Mouse (Mus musculus): Measurements from ENCODE around the gene Fancd2os. TPM values are rescaled to one million over a fixed set of nuclear protein-coding genes. Genes with fewer than 3 reads are reported as not detected.
A peak's percentile ranks its signal among the peaks of the same experiment; 100 is the strongest.

The Fancd2os gene
- 0.13 TPM in 1 of 2 replicates, not detected in the other for polyA plus RNA-seq (2015; fragmentation: Nextera tagmentation; extraction: Ambion mirVana)

DNA sequence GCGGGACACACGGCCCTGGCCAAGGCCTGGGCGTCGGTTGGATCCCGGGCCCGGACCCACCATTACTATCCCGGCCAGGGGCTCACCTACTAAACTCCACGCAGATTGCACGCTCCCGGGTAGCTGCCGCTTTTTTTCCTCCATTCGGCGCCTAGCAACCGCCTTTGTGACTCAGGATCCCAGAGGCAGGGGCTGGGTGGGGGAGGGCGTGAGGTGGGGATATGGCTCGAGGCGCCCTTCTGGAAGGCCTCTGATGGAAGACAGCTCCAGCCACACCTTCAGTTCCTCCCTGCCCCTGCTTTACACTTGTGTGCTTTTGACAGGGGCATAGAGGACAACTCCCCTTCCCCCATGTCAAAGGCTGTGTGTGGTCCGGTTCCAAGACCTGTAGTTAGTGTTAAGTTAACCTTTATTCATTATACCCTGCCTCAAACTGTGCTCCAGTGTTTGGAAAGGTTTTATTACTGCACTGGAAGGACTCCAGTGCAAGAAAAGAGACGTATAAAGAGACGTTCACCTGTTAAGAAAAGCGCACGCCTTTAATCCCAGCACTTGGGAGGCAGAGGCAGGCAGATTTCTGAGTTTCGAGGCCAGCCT, at the start of gene Fancd2os:
Fancd2os (minus strand) TSS at position 173 of the 597 bp plus-strand sequence.
- H3K9ac ChIP-seq = no peak within 1 kb of the TSS
- no peak within 1 kb of the TSS for H3K27ac ChIP-seq (replicated peaks)
- no peak for ATAC-seq (ENCODE audit: extremely low read depth, insufficient number of reproducible peaks, low FRiP score, low TSS enrichment)
- peaks cover 15% of the 10 kb centered on the region; the same call in 1 of the 2 replicates for H3K36me3 ChIP-seq
- H3K4me1 ChIP-seq = peaks cover 18% of the 10 kb centered on the region
- H3K9me3 ChIP-seq = no peaks in the 10 kb centered on the region
- H3K4me2 ChIP-seq = 0 out of 2 replicates have a peak within 1 kb of the TSS, but pooled peaks have one; percentile 3
- WGBS = 45% methylated on average over 23 of the region's 23 CpGs
- H3K27me3 ChIP-seq (replicated peaks) = no peaks in the 10 kb centered on the region
- H3K4me3 ChIP-seq = no peak within 1 kb of the TSS

DNA sequence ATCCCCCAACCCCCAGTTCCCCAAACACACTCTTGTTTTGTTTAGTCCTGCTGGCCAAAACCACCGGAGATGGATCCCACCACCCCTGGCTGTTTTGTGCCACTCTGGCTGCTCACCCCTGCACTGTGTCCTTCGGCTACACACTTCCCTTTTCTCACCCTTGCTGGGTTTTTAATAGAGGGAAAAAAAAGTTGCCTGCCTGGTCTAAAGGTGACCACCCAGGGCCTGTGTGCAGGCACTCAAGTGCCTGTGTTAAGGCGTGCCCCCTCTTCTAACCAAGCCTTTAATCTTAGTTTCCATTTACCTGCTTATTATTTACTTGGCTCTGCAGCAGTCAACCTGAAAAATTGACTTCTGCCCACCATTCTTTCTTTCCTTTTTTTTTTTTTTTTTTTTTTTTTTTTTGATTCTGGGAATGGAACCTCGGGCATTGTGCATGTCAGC, 49.7 kb upstream of the Fancd2os start:
- Histone ChIP-seq H3K9ac (no peak overlapping the region), H3K4me1 (0 out of 2 replicates have a peak, but pooled peaks cover 4% of the 10 kb centered on the region), H3K4me3 (no peak overlapping the region), H3K27me3 (replicated peaks) (no peaks in the 10 kb centered on the region), H3K36me3 (peaks cover 4% of the 10 kb centered on the region), H3K9me3 (no peaks in the 10 kb centered on the region), H3K4me2 (no peak overlapping the region), H3K27ac (replicated peaks) (no peak overlapping the region)
- no peak for ATAC-seq (ENCODE audit: extremely low read depth, insufficient number of reproducible peaks, low FRiP score, low TSS enrichment)
- 78% methylated on average over 4 of the region's 4 CpGs for WGBS

DNA sequence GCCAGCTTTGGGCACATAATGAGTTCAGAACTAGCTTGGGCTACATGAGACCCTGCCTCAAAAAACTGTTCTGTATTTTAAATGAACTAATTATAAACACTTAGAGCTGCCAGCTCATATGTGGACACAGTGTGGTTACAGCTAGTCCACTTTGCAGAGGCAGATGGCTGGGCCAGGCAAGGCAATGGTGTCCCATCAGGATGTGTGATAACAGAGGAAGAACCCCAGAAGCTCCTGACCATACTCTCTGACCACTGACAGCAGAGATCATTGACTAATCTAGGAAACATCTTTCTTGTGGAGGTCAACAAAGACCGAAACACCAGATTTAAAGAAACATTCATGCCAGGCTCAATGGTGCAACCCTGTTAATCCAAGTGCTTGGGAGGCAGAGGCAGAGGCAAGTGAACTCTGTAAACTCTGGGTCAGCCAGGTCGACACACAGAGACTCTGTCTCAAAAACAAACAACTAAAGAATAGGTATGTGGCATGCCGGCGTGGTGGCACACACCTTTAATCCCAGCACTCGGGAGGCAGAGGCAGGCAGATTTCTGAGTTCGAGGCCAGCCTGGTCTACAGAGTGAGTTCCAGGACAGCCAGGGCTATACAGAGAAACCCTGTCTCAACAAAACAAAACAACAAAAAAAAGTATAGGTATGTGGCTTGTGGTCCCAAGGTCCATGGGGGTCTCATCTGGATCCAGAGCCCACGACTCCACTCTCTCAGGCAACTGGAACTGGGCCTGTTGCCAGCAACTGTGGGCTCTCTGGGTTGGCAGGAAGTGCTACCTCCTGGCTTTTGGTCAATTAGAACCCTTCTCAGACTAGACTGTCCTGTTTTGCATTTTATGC, 49.1 kb upstream of the Fancd2os start:
- Histone ChIP-seq H3K27me3 (replicated peaks) (no peaks in the 10 kb centered on the region), H3K9me3 (no peaks in the 10 kb centered on the region), H3K4me1 (0 out of 2 replicates have a peak, but pooled peaks cover 4% of the 10 kb centered on the region), H3K27ac (replicated peaks) (no peak overlapping the region), H3K36me3 (peaks cover 4% of the 10 kb centered on the region), H3K9ac (no peak overlapping the region), H3K4me2 (no peak overlapping the region), H3K4me3 (no peak overlapping the region)
- no peak for ATAC-seq (ENCODE audit: extremely low read depth, insufficient number of reproducible peaks, low FRiP score, low TSS enrichment)
- WGBS = 73% methylated on average over 7 of the region's 7 CpGs

DNA sequence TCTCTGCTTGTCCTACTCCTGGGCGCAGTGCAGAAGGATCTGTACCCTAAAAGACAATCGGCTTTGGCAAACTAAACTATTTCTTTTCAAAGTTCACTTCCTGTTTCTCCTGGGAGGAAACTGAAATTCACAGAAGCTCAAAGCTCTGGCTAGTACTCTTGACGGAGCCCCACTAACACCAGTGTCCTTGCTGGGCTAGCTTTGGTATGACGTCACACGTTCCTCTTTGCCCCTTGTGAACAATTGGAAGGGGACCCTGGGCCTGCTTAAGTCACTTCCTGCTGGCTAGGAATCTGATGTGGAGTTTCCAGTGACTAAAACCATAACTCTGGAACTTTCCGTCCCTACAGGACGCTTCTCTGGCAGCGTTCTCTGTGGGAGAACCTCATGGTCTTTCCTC, 44.3 kb upstream of the Fancd2os start:
- H3K4me2 ChIP-seq = no peak overlapping the region
- no peak for ATAC-seq (ENCODE audit: extremely low read depth, insufficient number of reproducible peaks, low FRiP score, low TSS enrichment)
- WGBS = 65% methylated on average over 8 of the region's 8 CpGs

DNA sequence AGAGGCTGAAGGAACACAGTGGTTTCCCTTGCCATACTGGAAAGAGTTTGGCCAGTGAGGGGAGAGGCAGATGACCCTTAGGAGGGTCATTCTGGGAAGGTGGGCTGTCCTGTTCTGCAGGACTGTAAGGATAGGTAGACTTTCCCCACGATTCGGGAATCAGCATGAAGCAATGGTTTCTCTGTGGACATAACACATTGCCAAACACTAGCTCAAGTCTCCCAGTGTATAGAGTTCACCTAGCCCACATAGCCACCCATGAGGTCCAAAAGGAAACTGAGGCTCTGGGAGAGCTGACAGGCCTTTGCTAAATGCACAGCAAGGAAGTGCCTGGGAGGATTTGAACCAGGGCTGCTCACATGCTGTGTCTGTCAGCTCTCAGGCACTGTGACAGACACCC, 43.5 kb upstream of the Fancd2os start:
- H3K4me3 ChIP-seq = no peak overlapping the region
- H3K27ac ChIP-seq (replicated peaks) = peak overlapping the region; percentile 73
- H3K9ac ChIP-seq = no peak overlapping the region
- peaks cover 4% of the 10 kb centered on the region; the same call in 1 of the 2 replicates for H3K36me3 ChIP-seq
- no peak for ATAC-seq (ENCODE audit: extremely low read depth, insufficient number of reproducible peaks, low FRiP score, low TSS enrichment)
- WGBS = 81% methylated on average over 2 of the region's 2 CpGs
- no peaks in the 10 kb centered on the region for H3K4me1 ChIP-seq
- no peaks in the 10 kb centered on the region for H3K27me3 ChIP-seq (replicated peaks)
- H3K4me2 ChIP-seq = no peak overlapping the region
- H3K9me3 ChIP-seq = no peaks in the 10 kb centered on the region

More for the DNA sequence above, 44.3 kb upstream of the Fancd2os start:
- Histone ChIP-seq H3K9me3 (no peaks in the 10 kb centered on the region), H3K27me3 (replicated peaks) (no peaks in the 10 kb centered on the region), H3K27ac (replicated peaks) (peak overlapping the region; percentile 73), H3K36me3 (peaks cover 4% of the 10 kb centered on the region), H3K4me3 (no peak overlapping the region), H3K9ac (no peak overlapping the region), H3K4me1 (no peaks in the 10 kb centered on the region)

DNA sequence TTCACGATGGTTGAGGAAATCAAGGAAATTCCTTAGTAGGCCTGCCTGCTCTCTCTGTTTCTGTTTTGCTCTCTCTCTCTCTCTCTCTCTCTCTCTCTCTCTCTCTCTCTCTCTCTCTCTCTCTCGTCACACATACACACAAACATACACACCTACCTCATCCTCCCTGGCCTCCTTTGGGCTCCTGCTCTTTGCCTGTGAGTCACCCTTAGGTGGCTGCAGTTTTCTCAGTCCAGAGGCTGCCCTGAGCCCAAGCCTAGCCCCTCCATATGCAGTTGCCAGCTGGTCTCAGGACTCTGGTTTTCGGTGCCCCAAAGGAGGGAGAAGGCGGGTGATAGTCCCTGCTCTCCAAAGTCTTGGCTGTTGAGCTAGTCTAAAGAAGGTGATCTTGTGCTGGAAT, 42.5 kb upstream of the Fancd2os start:
- H3K36me3 ChIP-seq = peaks cover under 1% of the 10 kb centered on the region; the same call in 1 of the 2 replicates
- no peak overlapping the region for H3K4me3 ChIP-seq
- H3K9me3 ChIP-seq = no peaks in the 10 kb centered on the region
- ATAC-seq (ENCODE audit: extremely low read depth, insufficient number of reproducible peaks, low FRiP score, low TSS enrichment) = no peak
- H3K27ac ChIP-seq (replicated peaks) = no peak overlapping the region
- no peak overlapping the region for H3K4me2 ChIP-seq
- 78% methylated on average over 4 of the region's 4 CpGs for WGBS
- no peaks in the 10 kb centered on the region for H3K27me3 ChIP-seq (replicated peaks)
- no peak overlapping the region for H3K9ac ChIP-seq
- H3K4me1 ChIP-seq = peaks cover 5% of the 10 kb centered on the region; the same call in 1 of the 2 replicates

DNA sequence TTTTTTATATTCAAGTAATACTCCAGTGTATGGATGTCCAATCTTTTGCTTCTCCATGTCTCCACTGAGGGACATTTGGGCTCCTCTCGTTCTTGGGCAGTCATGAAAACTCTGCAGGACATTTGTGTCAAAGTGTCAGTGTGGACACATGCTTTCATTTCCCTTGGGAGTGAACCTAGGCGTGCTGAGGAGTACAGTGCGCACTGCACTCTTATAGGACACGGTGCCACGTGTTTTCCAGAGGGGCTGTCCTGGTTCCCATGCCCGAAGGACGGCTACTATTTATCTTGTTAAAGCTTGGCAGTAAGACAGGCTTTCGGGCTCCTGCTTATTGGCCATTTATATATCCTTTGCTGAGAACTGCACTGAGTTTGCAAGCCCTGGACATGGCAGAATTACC, 42.1 kb upstream of the Fancd2os start:
- WGBS = 77% methylated on average over 8 of the region's 8 CpGs
- Histone ChIP-seq H3K4me1 (peaks cover 7% of the 10 kb centered on the region; the same call in 1 of the 2 replicates), H3K9me3 (no peaks in the 10 kb centered on the region), H3K4me3 (no peak overlapping the region), H3K4me2 (no peak overlapping the region), H3K27me3 (replicated peaks) (no peaks in the 10 kb centered on the region), H3K36me3 (no peaks in the 10 kb centered on the region), H3K27ac (replicated peaks) (no peak overlapping the region), H3K9ac (no peak overlapping the region)
- ATAC-seq (ENCODE audit: extremely low read depth, insufficient number of reproducible peaks, low FRiP score, low TSS enrichment) = no peak

DNA sequence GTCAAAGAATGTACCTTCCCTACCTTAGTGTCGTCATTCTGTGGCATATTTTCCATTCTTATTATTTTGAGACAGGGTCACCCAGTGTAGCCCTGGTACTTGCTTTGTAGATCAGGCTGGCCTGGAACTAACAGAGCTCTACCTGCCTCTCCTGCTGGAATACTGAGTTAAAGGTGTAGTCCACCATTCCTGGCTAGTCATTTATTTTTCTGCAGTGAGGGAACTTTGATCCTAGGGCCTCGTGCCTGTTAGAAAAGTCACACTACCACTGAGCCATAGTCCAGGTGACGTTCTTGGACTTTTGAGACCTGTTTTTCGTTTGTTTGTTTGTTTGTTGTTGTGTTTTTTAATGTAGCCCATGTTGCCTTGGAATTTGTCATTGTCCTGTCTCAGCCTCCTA, 38.7 kb upstream of the Fancd2os start:
- WGBS = 69% methylated on average over 4 of the region's 4 CpGs
- no peaks in the 10 kb centered on the region for H3K27me3 ChIP-seq (replicated peaks)
- peak overlapping the region; percentile 83; the same call in 1 of the 2 replicates for H3K4me2 ChIP-seq

DNA sequence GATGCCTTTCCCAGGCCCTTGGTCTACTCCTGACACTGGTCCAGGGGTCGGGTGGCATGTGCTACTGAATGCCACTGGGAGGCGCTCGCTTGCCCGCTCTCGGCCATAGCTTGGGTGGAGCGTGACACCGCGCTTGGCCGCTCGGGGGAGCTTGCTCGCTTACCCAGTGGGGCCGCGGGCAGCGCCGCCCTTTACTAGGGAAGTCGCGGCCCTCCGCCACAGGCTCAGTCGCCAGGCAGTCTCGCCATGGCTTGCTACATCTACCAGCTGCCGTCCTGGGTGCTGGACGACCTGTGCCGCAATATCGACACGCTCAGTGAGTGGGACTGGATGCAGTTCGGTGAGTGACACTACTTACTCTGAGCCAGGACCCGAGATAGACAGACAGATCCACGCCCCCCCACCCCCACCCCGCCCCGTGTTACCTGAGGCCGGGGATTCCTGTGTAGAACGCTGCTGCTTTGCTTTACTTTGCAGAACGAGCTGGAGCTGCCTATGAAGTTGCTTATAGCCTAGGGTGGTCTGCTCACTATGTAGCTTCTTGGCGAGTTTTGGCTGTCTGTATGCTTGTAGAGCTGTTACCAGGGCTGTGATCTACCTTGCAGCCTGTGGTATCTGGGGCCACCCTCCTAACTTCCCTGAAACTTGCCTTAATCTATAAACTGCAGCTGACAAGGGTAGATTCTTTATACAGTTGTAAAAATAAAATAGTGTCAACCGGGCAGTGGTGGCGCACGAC, 38.0 kb upstream of the Fancd2os start, which contains the start of gene Irak2:
Irak2 (plus strand) TSS at position 166 of the 739 bp plus-strand sequence.
- H3K4me3 ChIP-seq = peak within 1 kb of the TSS; percentile 69
- H3K9ac ChIP-seq = peak within 1 kb of the TSS; percentile 87
- peak within 1 kb of the TSS; percentile 56; the same call in 1 of the 2 replicates for H3K27ac ChIP-seq (replicated peaks)
- 8% methylated on average over 37 of the region's 37 CpGs for WGBS
- ATAC-seq (ENCODE audit: extremely low read depth, insufficient number of reproducible peaks, low FRiP score, low TSS enrichment) = peak; percentile 85
- H3K4me1 ChIP-seq = peaks cover 7% of the 10 kb centered on the region; the same call in 1 of the 2 replicates
- no peaks in the 10 kb centered on the region for H3K9me3 ChIP-seq
- H3K36me3 ChIP-seq = peaks cover 1% of the 10 kb centered on the region
- H3K4me2 ChIP-seq = peak within 1 kb of the TSS; percentile 83
- no peaks in the 10 kb centered on the region for H3K27me3 ChIP-seq (replicated peaks)

More for the DNA sequence above, 38.7 kb upstream of the Fancd2os start:
- peak overlapping the region; percentile 69 for H3K4me3 ChIP-seq
- ATAC-seq (ENCODE audit: extremely low read depth, insufficient number of reproducible peaks, low FRiP score, low TSS enrichment) = no peak
- H3K27ac ChIP-seq (replicated peaks) = no peak overlapping the region
- no peak overlapping the region for H3K9ac ChIP-seq
- no peaks in the 10 kb centered on the region for H3K36me3 ChIP-seq
- no peaks in the 10 kb centered on the region for H3K9me3 ChIP-seq
- H3K4me1 ChIP-seq = peaks cover 7% of the 10 kb centered on the region; the same call in 1 of the 2 replicates

DNA sequence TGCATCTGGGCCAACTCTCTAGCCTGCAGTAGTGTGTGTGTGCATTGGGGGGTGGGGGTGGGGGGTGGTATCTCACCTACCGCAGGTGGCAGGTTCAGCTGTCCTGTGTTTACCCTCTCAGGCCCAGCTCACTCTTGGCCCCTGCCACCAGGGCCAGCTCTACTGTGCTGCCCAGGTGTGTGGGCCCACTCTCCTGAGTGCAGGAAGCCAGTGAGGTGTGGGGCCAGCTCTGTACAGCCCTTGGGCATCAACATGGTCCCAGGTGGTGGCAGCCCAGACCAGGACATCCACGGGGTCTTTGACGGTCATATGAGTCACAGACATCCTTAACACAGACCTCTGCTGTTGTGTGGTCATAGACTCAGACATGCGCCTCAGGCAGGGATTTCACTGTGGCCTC, 32.3 kb upstream of the Fancd2os start:
- Histone ChIP-seq H3K4me3 (no peak overlapping the region), H3K27ac (replicated peaks) (no peak overlapping the region), H3K4me1 (0 out of 2 replicates have a peak, but pooled peaks cover under 1% of the 10 kb centered on the region), H3K4me2 (no peak overlapping the region), H3K9ac (no peak overlapping the region), H3K27me3 (replicated peaks) (no peaks in the 10 kb centered on the region), H3K36me3 (peaks cover 54% of the 10 kb centered on the region), H3K9me3 (no peaks in the 10 kb centered on the region)
- ATAC-seq (ENCODE audit: extremely low read depth, insufficient number of reproducible peaks, low FRiP score, low TSS enrichment) = no peak
- WGBS = 88% methylated on average over 4 of the region's 4 CpGs

DNA sequence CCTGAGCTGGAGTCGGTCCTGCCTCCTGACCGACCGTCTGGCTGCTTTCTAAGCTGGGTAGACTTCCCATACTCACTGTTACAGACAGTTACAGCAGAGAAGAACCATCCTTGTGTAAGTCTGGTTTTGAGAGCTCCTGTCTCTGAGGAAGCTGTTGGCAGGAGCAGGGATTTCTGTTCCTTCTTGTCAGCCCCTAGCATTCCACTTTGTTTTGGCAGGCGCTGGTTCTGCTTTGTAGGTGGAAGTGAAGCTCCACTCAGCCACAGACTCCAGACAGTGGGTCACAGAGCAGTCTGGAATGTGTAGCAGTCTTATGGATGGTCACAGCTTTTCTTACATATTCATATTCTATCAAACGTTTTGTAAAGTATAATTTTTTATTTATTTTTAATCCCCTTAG, 29.8 kb upstream of the Fancd2os start:
- no peak overlapping the region for H3K4me3 ChIP-seq
- H3K27ac ChIP-seq (replicated peaks) = no peak overlapping the region
- WGBS = 72% methylated on average over 5 of the region's 5 CpGs
- peaks cover 10% of the 10 kb centered on the region for H3K4me1 ChIP-seq
- no peak for ATAC-seq (ENCODE audit: extremely low read depth, insufficient number of reproducible peaks, low FRiP score, low TSS enrichment)
- H3K27me3 ChIP-seq (replicated peaks) = no peaks in the 10 kb centered on the region
- no peak overlapping the region for H3K9ac ChIP-seq
- H3K4me2 ChIP-seq = no peak overlapping the region
- H3K36me3 ChIP-seq = peaks cover 66% of the 10 kb centered on the region
- no peaks in the 10 kb centered on the region for H3K9me3 ChIP-seq

All from heart, embryonic 13.5 days (tissue).